Mouse (Mus musculus): ENCODE data around the gene Akt3.

- TF ChIP-seq POLR2A (IDR thresholded peaks at IDR 0.05; ENCODE audit: low read depth, low read length) (no peak), CTCF (IDR thresholded peaks at IDR 0.05; ENCODE audit: extremely low read depth, insufficient read length, insufficient replicate concordance, low read depth, low read length) (no peak)
These were observed 238.3 kb downstream of the Akt3 start for GRCm38 (mm10) chr1:177019668-177020067.
